Mouse (Mus musculus) heart, postnatal 0 days (tissue): ENCODE measurements around the gene Pidd1.

Experiments used
- CTCF ChIP-seq: IDR thresholded peaks from 2 replicates; pipeline ENCODE4 v1.5.1; 2016; ENCODE audit warnings: antibody characterized with exemption, control low read depth, low read depth
- EP300 ChIP-seq: IDR thresholded peaks from 2 replicates; pipeline ENCODE4 v1.6.1; 2016; ENCODE audit warnings: antibody characterized with exemption, low read depth

DNA sequence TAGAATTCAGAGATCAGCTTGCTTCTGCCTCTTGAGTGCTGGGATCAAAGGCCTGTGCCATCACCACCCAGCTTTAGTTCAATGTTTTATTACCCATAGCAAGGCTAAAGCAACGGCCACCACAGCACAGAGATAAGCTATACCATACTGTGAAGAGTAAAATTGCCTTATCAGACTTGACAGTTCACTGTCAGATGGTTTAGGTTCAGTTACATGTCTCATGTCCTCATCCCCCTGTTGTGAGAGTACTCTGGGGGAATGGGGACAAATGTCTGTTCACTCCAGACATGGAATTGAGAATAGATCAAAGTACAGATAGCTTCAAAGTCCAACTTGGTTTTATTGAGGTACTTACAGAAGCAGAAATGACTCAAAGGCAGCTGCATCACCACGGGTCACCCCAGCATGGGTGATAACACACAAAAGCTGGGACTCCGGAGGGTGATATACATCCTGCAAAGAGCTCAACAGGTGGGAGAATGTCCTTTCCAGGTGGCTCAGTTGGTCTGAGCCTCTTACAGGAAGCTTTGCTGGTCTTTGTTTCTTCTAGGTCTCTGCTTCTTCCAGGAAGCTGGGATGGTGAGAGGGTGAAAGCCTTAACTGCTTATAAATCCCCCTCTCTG is 55.2 kb downstream of the Pidd1 start:
- TF ChIP-seq CTCF (no peak), EP300 (no peak)
